Mouse (Mus musculus) spleen, postnatal 36 days (tissue): Measurements from ENCODE around the gene Chpt1.
A peak's percentile ranks its signal among the peaks of the same experiment; 100 is the strongest.
"Not testable (repeated sequence)": the region's sequence is repeated elsewhere in the genome, so short reads cannot be mapped to it uniquely, and the experiment has no call there.

Experiments used
- DNase-seq, 2 experiments: peaks; one replicate each; pipeline ENCODE4 v3.0.0; 2022; ENCODE audit warnings: low spot score in 2 of 2, mixed read lengths in 1 of 2

Chpt1 gene

GRCm38 (mm10) chr10:88503421-88504314 is at the start of gene Chpt1:
TSS of gene Chpt1 (minus strand) at chr10:88504073.
- peak; percentile 83 to 84 for DNase-seq

- no peak for DNase-seq
These were observed 48.9 kb upstream of the Chpt1 start for GRCm38 (mm10) chr10:88552738-88553137.

GRCm38 (mm10) chr10:88550225-88550624 is 46.4 kb upstream of the Chpt1 start:
- no peak for DNase-seq

- DNase-seq = no peak
These were observed 43.8 kb upstream of the Chpt1 start for GRCm38 (mm10) chr10:88547635-88548034.

GRCm38 (mm10) chr10:88530631-88531030 is 26.8 kb upstream of the Chpt1 start:
- no peak for DNase-seq

GRCm38 (mm10) chr10:88524016-88524415 is 20.1 kb upstream of the Chpt1 start:
- DNase-seq = no peak

- DNase-seq = no peak
These were observed 19.3 kb upstream of the Chpt1 start for GRCm38 (mm10) chr10:88523212-88523611.

- no peak for DNase-seq
These were observed 18.9 kb upstream of the Chpt1 start for GRCm38 (mm10) chr10:88522795-88523194.

- DNase-seq = not testable (repeated sequence)
These were observed 11.2 kb upstream of the Chpt1 start for GRCm38 (mm10) chr10:88515049-88515448.

GRCm38 (mm10) chr10:88514495-88514894 is 10.6 kb upstream of the Chpt1 start:
- DNase-seq = no peak

- no peak for DNase-seq
These were observed 9.8 kb upstream of the Chpt1 start for GRCm38 (mm10) chr10:88513574-88514135.

- DNase-seq = no peak
These were observed 7.5 kb upstream of the Chpt1 start for GRCm38 (mm10) chr10:88511355-88511754.

- DNase-seq = no peak
These were observed 6.8 kb upstream of the Chpt1 start for GRCm38 (mm10) chr10:88510503-88511271.

- no peak for DNase-seq
These were observed 3.8 kb upstream of the Chpt1 start for GRCm38 (mm10) chr10:88507691-88508143.

- DNase-seq = no peak
These were observed 1.4 kb upstream of the Chpt1 start for GRCm38 (mm10) chr10:88505256-88505655.

GRCm38 (mm10) chr10:88504481-88504880 is 608 bp upstream of the Chpt1 start:
- no peak for DNase-seq

- DNase-seq = no peak
These were observed 954 bp downstream of the Chpt1 start for GRCm38 (mm10) chr10:88502919-88503318.

GRCm38 (mm10) chr10:88501886-88502765 is 1.7 kb downstream of the Chpt1 start:
- DNase-seq = no peak

- DNase-seq = no peak
These were observed 2.5 kb downstream of the Chpt1 start for GRCm38 (mm10) chr10:88501370-88501769.

- no peak for DNase-seq
These were observed 3.9 kb downstream of the Chpt1 start for GRCm38 (mm10) chr10:88499993-88500392.

- no peak for DNase-seq
These were observed 6.9 kb downstream of the Chpt1 start for GRCm38 (mm10) chr10:88496864-88497564.
